Mouse (Mus musculus): ENCODE results near the gene Grn. TPM values are rescaled to one million over a fixed set of nuclear protein-coding genes. Genes with fewer than 3 reads are reported as not detected.
"Not testable (repeated sequence)": the region's sequence is repeated elsewhere in the genome, so short reads cannot be mapped to it uniquely, and the experiment has no call there.

Grn gene
- polyA plus RNA-seq, 1 experiment from 2014 or later, result 191 TPM

- no peaks in the 10 kb centered on the region for H3K9me3 ChIP-seq (replicated peaks; ENCODE audit: low read length)
- H3K27ac ChIP-seq, result no peak overlapping the region
- no peak for DNase-seq (ENCODE audit: low spot score)
- H3K36me3 ChIP-seq (ENCODE audit: insufficient read depth, low read length), result no peaks in the 10 kb centered on the region
- 50% methylated on average over 5 of the region's 5 CpGs for WGBS
- H3K4me1 ChIP-seq (replicated peaks; ENCODE audit: insufficient read depth, low read length), result no peaks in the 10 kb centered on the region
- no peak overlapping the region for H3K4me2 ChIP-seq (ENCODE audit: low read length)
- H3K4me3 ChIP-seq (replicated peaks; ENCODE audit: low read depth, low read length), result no peak overlapping the region
- H3K27me3 ChIP-seq (ENCODE audit: insufficient read depth, low read length), result no peaks in the 10 kb centered on the region
- no peak for TF ChIP-seq CTCF (IDR thresholded peaks at IDR 0.05; ENCODE audit: low read depth)
- no peak overlapping the region for H3K9ac ChIP-seq (ENCODE audit: low read depth, low read length)
- ATAC-seq (replicated peaks; ENCODE audit: low FRiP score, low read depth), result no peak
These were observed 44.0 kb upstream of the Grn start for GRCm38 (mm10) chr11:102386121-102386520.

DNA sequence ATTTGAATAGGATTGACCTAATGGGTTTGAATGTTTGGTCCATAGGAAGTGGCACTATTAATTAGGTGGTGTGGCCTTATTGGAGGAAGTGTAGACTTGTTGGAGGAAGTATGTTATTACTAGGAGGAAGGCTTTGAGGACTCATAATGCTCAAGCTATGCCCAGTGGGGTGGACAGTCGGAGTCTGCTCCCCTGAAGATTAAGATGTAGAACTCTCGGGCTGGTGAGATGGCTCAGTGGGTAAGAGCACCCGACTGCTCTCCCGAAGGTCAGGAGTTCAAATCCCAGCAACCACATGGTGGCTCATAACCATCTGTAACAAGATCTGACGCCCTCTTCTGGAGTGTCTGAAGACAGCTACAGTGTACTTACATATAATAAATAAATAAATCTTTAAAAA lies 40.7 kb upstream of the Grn start:
- WGBS, result 87% methylated on average over 4 of the region's 5 CpGs
- not testable (repeated sequence) for H3K27ac ChIP-seq; H3K27me3 ChIP-seq (ENCODE audit: insufficient read depth, low read length); H3K9me3 ChIP-seq (replicated peaks; ENCODE audit: low read length); DNase-seq (ENCODE audit: low spot score); H3K4me2 ChIP-seq (ENCODE audit: low read length); H3K9ac ChIP-seq (ENCODE audit: low read depth, low read length); H3K36me3 ChIP-seq (ENCODE audit: insufficient read depth, low read length); H3K4me3 ChIP-seq (replicated peaks; ENCODE audit: low read depth, low read length); ATAC-seq (replicated peaks; ENCODE audit: low FRiP score, low read depth)
- H3K4me1 ChIP-seq (replicated peaks; ENCODE audit: insufficient read depth, low read length), result peaks cover 14% of the 10 kb centered on the region

DNA sequence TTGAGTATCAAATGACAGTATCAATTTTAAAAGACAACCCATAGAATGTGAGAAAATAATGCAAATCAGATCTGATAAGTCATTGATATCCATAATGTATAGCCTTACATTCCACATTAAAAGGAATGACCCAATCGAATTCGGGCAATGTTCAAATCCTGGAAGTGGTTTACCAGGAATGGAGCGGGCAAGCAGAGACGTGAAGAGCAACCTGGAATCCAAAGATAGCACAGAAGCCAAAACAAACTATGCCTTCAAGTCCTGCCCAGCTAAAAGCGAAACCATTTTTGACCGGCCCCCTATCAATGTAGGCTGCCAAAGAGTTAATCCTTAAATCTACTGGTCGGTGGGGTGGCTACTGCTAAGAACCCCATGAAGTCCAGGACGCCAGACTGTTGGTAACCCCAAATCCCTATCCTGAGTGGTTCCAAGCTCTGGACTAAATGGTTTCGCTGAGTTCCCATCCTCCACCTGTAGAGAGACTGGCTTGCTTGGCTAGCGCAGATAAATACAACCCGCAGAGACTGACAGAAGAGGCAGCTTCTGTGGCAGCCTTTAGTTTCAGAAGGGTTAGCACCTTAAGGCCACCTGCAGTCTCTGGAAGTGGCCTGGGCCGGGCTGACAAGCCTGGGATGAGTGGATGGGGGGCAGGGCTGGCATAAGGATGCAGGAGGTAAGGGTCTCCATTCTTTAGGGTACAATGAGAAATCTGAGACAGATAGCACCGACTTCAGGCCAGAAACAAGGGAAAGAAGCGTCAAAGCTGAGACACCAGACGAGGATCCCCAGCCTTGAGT lies 37.5 kb upstream of the Grn start:
- peak; percentile 12; the same call in 1 of the 2 replicates for ATAC-seq (replicated peaks; ENCODE audit: low FRiP score, low read depth)

DNA sequence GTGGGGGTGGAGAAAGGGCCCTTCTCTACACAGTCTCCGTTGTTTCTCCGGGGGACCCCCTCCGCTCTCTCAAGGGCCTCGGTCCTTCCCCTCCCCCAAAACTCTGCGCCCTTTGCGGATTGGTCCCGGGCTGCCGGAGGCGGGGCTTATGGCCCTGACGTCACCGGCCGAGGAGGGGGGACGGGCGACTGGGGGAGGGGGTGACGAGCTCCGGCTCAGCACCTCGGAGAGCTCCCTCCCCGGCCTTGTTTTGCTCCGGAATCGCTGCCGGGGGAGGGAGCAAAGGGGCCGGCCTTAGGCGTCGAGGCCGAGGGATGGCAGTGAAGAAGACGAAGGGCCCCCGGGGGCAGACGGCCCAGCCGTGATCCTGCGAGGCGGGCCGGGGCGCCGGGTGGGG lies 36.9 kb upstream of the Grn start, which contains the start of gene Rundc3a:
TSS of gene Rundc3a (plus strand) at position 166 of the 397 bp plus-strand sequence.
- no peak within 1 kb of the TSS for H3K9ac ChIP-seq (ENCODE audit: low read depth, low read length)
- 1% methylated on average over 31 of the region's 34 CpGs for WGBS

More for the DNA sequence above, 37.5 kb upstream of the Grn start:
- H3K27me3 ChIP-seq (ENCODE audit: insufficient read depth, low read length), result 0 out of 2 replicates have a peak, but pooled peaks cover 3% of the 10 kb centered on the region
- no peaks in the 10 kb centered on the region for H3K36me3 ChIP-seq (ENCODE audit: insufficient read depth, low read length)
- TF ChIP-seq CTCF (IDR thresholded peaks at IDR 0.05; ENCODE audit: low read depth), result no peak
- no peak overlapping the region for H3K27ac ChIP-seq
- WGBS, result 20% methylated on average over 15 of the region's 15 CpGs
- H3K4me2 ChIP-seq (ENCODE audit: low read length), result peak overlapping the region; percentile 74
- no peak overlapping the region for H3K9ac ChIP-seq (ENCODE audit: low read depth, low read length)
- H3K4me3 ChIP-seq (replicated peaks; ENCODE audit: low read depth, low read length), result peak overlapping the region; percentile 31
- DNase-seq (ENCODE audit: low spot score), result no peak
- H3K9me3 ChIP-seq (replicated peaks; ENCODE audit: low read length), result no peaks in the 10 kb centered on the region
- H3K4me1 ChIP-seq (replicated peaks; ENCODE audit: insufficient read depth, low read length), result peaks cover 14% of the 10 kb centered on the region

DNA sequence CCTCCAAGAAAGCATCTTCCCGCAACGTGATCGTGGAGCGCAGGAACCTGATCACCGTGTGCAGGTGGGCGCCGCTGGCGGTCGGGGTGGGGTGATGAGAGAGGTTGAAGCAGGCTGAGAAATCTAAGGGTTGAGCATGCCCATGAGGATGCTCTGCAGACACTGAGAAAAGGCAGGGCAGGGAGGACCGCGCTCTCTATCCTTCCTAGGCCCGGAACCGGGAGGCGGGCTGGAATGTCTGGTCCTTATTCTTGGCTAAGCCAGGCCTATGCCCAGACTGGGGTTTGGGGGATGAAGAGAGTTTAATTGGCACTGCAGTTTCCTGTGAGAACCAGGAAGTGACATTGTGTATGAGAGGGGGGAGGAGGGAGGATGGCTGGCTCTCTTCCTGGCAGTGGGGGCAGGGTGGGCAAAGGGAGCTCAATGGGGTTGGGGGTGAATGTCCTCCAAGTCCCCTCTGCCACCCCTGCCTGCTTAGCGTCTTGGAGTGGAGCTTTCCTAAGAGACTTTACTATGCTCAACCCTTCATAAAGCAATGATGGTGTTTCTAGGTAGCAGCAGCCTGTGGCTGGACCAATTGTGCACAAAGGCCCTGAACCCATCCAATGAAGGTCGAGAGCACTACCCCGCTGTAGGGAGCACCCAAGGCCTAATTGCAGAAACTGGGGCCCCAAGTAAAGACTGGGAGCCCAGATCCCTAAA lies 36.2 kb upstream of the Grn start:
- no peaks in the 10 kb centered on the region for H3K9me3 ChIP-seq (replicated peaks; ENCODE audit: low read length)
- ATAC-seq (replicated peaks; ENCODE audit: low FRiP score, low read depth) (peak; percentile 7; the same call in 1 of the 2 replicates), DNase-seq (ENCODE audit: low spot score) (no peak)
- 5% methylated on average over 17 of the region's 17 CpGs for WGBS
- H3K4me1 ChIP-seq (replicated peaks; ENCODE audit: insufficient read depth, low read length), result peaks cover 14% of the 10 kb centered on the region
- H3K4me2 ChIP-seq (ENCODE audit: low read length), result peak overlapping the region; percentile 74
- H3K36me3 ChIP-seq (ENCODE audit: insufficient read depth, low read length), result no peaks in the 10 kb centered on the region
- no peak for TF ChIP-seq CTCF (IDR thresholded peaks at IDR 0.05; ENCODE audit: low read depth)
- peak overlapping the region; percentile 31 for H3K4me3 ChIP-seq (replicated peaks; ENCODE audit: low read depth, low read length)
- peaks cover 7% of the 10 kb centered on the region; the same call in 1 of the 2 replicates for H3K27me3 ChIP-seq (ENCODE audit: insufficient read depth, low read length)
- no peak overlapping the region for H3K9ac ChIP-seq (ENCODE audit: low read depth, low read length)
- no peak overlapping the region; the same call in 1 of the 2 replicates for H3K27ac ChIP-seq

More for the DNA sequence above, 36.9 kb upstream of the Grn start, which contains the start of gene Rundc3a:
- DNase-seq (ENCODE audit: low spot score) (peak; percentile 86), ATAC-seq (replicated peaks; ENCODE audit: low FRiP score, low read depth) (peak; percentile 58)
- Histone ChIP-seq H3K9me3 (replicated peaks; ENCODE audit: low read length) (no peaks in the 10 kb centered on the region), H3K27me3 (ENCODE audit: insufficient read depth, low read length) (0 out of 2 replicates have a peak, but pooled peaks cover 3% of the 10 kb centered on the region), H3K4me3 (replicated peaks; ENCODE audit: low read depth, low read length) (peak within 1 kb of the TSS; percentile 31), H3K27ac (no peak within 1 kb of the TSS; the same call in 1 of the 2 replicates), H3K36me3 (ENCODE audit: insufficient read depth, low read length) (no peaks in the 10 kb centered on the region), H3K4me1 (replicated peaks; ENCODE audit: insufficient read depth, low read length) (peaks cover 14% of the 10 kb centered on the region), H3K4me2 (ENCODE audit: low read length) (peak within 1 kb of the TSS; percentile 74)
- TF ChIP-seq CTCF (IDR thresholded peaks at IDR 0.05; ENCODE audit: low read depth), result no peak

DNA sequence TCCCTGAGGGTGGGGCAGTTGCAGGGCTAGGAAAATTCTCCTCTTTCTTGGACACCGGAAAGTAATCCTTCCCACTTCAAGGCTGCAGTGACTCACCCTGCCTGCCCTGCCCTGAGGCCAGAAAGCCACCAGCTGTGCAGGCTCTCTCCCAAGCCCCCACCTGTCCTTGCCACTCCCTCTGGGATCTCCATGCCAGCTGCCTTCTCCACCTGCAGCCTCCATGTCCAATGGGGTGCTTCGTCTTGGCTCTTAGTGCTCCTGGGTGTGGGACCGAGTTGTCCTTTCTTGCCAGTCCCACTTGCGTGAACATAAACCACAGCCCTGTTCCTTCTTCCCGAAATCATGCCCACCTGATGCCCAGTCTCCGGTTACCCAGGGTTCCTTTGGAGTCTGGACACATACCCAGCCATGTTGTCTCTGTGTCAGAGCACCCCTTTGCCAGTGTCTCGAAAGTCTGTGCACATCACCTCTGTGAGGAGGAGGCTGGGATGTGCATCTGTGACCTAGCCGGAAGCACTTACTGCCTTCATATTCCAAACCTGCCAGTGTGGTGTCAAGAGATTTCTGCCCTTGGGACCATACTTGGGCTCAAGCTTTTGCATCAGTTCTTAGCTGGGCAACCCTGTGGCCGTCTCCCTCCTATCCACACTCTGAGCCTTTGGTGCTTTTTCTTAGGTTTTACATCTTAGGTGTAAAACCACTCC lies 35.5 kb upstream of the Grn start:
- TF ChIP-seq CTCF (IDR thresholded peaks at IDR 0.05; ENCODE audit: low read depth), result no peak
- Histone ChIP-seq H3K9me3 (replicated peaks; ENCODE audit: low read length) (no peaks in the 10 kb centered on the region), H3K27me3 (ENCODE audit: insufficient read depth, low read length) (peaks cover 9% of the 10 kb centered on the region; the same call in 1 of the 2 replicates), H3K9ac (ENCODE audit: low read depth, low read length) (no peak overlapping the region), H3K27ac (no peak overlapping the region), H3K4me2 (ENCODE audit: low read length) (no peak overlapping the region), H3K4me1 (replicated peaks; ENCODE audit: insufficient read depth, low read length) (peaks cover 17% of the 10 kb centered on the region), H3K36me3 (ENCODE audit: insufficient read depth, low read length) (no peaks in the 10 kb centered on the region), H3K4me3 (replicated peaks; ENCODE audit: low read depth, low read length) (no peak overlapping the region)
- ATAC-seq (replicated peaks; ENCODE audit: low FRiP score, low read depth), result no peak
- DNase-seq (ENCODE audit: low spot score), result no peak
- 81% methylated on average over 9 of the region's 9 CpGs for WGBS

Measured in kidney, postnatal 0 days (tissue).